Mouse (Mus musculus) bone marrow macrophage, adult 2 months (primary cell): ENCODE measurements at regions not wholly inside any gene's neighbourhood (a gene's known extent, or its start where the extent isn't known, plus 50 kb on each side); places are given as distances from the start of the nearest gene placed in this dataset.

Source experiments
- H3K27ac ChIP-seq: 2 replicates; pipeline ENCODE4 v1.5.1; 2012; ENCODE audit warnings: low read depth, low read length; ENCODE audit not compliant: insufficient read depth
- H3K4me1 ChIP-seq: 2 replicates; pipeline ENCODE4 v1.6.1; 2012; ENCODE audit warnings: low read length; ENCODE audit not compliant: control insufficient read depth, insufficient read depth
- H3K4me3 ChIP-seq: 2 replicates; pipeline ENCODE4 v1.5.1; 2012; ENCODE audit warnings: mild to moderate bottlenecking, low read length, moderate library complexity; ENCODE audit not compliant: insufficient read depth
- CTCF ChIP-seq: IDR thresholded peaks from 2 replicates; pipeline ENCODE4 v1.5.1; 2012; ENCODE audit warnings: low read depth, mild to moderate bottlenecking, low read length, moderate library complexity
- POLR2A ChIP-seq: IDR thresholded peaks from 2 replicates; pipeline ENCODE4 v1.6.1; 2012; ENCODE audit warnings: mild to moderate bottlenecking, low read depth, low read length, borderline replicate concordance

- TF ChIP-seq POLR2A, result no peak
- TF ChIP-seq CTCF, result no peak
- no peak overlapping the region for H3K4me3 ChIP-seq
- no peak overlapping the region for H3K27ac ChIP-seq
- H3K4me1 ChIP-seq, result no peaks in the 10 kb centered on the region
These were observed 414.9 kb upstream of the Hs6st1 start for GRCm38 (mm10) chr1:35653119-35653956.

DNA sequence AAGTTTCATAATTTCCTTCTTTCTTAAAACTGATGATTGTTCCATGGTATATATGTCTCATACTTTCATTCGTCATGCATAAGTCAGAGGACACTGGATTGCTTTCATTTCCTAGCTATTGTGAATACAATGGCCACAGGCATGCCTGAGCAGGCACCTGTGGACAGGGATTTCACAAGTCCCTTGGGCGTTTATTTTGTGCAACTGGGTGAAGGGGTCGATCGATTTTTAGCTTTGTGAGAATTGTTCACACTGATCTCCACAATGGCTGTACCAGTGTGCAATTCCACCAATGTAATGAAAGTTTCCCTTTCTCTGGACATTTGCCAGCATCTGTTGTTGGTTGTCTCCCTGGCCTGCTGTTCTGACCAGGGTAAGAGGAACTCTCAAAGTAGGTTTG is 405.2 kb upstream of the Hs6st1 start:
- Histone ChIP-seq H3K4me1 (no peaks in the 10 kb centered on the region), H3K27ac (no peak overlapping the region), H3K4me3 (no peak overlapping the region)
- TF ChIP-seq CTCF, result no peak
- TF ChIP-seq POLR2A, result no peak

DNA sequence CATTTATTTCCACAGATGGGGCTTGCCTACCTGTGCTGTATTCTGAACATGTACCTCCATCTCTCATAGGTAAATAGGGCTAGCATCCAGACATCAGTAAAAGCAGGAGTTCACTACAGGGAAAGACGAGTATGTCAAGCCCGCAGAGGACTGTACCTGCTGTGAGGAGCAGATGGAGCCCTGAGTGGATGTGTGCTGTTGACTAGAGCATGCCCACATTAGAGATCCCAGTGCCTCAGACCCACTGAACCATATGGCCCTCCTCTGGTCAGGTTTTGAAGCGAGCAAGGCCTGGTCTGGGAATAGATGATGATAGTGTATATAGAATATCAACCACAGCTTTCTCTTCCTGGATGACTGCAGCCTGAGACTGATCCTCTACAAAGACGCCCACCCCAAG is 394.7 kb upstream of the Hs6st1 start:
- TF ChIP-seq CTCF (no peak), POLR2A (no peak)
- H3K4me1 ChIP-seq, result no peaks in the 10 kb centered on the region
- no peak overlapping the region for H3K27ac ChIP-seq
- no peak overlapping the region for H3K4me3 ChIP-seq

DNA sequence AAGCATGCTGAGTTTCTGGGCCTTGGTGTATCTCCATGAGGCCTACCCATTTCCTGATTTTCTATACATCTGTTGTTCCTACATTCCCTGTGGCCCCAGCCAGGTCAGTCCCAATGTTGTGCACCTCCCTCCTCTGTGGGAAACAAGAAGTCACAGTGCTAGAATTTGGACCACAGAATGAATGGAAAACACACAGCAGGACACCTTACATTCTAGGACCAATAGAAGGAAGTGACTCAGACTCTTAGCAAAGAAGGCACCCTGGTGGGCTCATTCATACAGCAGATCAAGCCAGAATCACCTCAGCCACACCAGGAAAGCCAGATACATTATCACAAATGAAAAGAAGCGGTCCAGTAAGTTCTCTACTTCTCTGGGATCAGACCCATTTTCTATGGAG is 394.2 kb upstream of the Hs6st1 start:
- TF ChIP-seq POLR2A, result no peak
- no peak for TF ChIP-seq CTCF
- Histone ChIP-seq H3K27ac (no peak overlapping the region), H3K4me1 (no peaks in the 10 kb centered on the region), H3K4me3 (no peak overlapping the region)

DNA sequence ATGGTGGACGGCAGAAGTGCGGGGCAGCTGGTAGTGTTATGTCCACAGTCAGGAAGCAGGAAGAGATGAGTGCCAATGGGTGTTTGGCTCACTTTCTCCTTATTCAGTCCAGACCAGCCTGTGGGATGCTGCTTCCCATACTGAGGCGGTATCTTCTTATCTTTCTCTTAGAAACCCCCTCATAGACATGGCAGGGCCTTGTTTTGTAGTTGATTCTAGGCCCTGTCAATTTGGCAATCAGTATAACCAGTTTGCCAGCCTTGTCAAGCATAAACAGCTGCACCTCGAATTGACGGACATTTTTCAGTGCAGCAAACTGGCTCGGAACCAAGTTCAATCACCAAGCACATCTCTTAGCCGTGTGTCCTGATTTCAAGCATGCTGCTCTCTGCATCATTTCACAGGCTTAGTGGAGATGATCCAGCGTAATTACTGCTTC is 385.7 kb upstream of the Hs6st1 start:
- TF ChIP-seq POLR2A (no peak), CTCF (no peak)
- H3K4me3 ChIP-seq, result no peak overlapping the region

DNA sequence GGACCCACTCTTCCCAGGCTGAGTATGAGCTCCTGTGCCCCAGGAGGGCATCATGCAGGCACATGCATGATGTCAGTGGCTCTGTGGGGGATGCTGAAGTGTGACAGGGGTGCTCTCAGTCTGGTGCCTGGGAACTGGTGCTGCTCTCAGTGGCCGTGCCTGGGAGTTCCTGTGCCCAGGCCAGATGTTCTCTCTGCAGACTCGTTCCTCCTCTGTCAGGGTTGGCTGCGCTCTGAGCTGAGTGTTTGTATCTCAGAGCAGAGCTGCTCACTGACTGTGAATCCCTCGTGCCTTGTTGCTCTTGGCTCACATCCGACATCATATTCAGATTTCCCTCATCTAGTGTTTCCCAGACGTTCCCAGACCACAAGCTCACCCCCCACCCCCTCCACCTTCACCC is 382.5 kb upstream of the Hs6st1 start:
- Histone ChIP-seq H3K4me3 (no peak overlapping the region), H3K4me1 (no peaks in the 10 kb centered on the region), H3K27ac (no peak overlapping the region)
- TF ChIP-seq POLR2A, result no peak
- no peak for TF ChIP-seq CTCF

More for the DNA sequence above, 385.7 kb upstream of the Hs6st1 start:
- H3K27ac ChIP-seq, result no peak overlapping the region
- no peaks in the 10 kb centered on the region for H3K4me1 ChIP-seq

GRCm38 (mm10) chr1:35694349-35694748 is 373.9 kb upstream of the Hs6st1 start:
- no peak overlapping the region for H3K27ac ChIP-seq
- no peak for TF ChIP-seq POLR2A
- H3K4me1 ChIP-seq, result no peaks in the 10 kb centered on the region
- H3K4me3 ChIP-seq, result no peak overlapping the region

DNA sequence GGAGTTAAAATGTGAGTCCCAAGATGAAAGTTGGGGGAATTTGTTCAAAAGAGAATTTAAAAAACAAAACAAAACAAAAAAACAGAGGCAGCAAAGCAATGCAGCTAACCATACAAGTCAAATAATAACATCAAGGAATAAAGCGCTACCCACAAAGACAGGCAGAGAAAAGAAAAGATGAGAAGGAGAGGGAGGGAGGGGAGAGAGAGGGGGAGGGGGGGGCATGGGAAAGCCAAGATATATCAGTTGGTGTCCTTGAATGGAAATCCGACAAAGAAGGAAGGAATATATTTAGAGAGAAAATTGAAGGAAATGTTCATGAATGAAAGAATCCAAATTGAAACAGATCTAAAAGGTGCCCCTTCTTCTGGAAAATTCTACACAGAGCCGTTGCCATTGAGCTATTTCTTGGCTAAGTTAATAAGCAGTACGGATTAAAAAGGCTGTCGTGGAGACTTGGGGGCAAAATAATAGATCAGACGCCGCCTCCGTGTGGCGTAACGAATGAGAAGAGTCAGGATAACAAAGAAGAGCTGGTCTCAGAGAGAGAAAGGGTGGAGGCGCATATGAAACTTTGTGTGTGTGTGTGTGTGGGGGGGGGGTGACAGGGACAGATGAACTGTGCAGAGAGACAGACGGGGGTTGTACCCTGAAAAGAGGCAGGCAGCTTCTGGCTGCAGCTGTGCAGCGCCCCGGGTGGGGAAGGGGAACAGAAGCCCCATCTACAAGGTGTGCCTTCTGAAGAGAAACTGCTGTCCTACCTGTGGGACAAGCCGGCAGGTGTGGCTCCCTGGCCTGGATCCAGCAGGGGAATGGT is 373.2 kb upstream of the Hs6st1 start:
- Histone ChIP-seq H3K4me3 (no peak overlapping the region), H3K27ac (no peak overlapping the region), H3K4me1 (no peaks in the 10 kb centered on the region)
- TF ChIP-seq CTCF (no peak), POLR2A (no peak)

GRCm38 (mm10) chr1:35697218-35697617 is 371.0 kb upstream of the Hs6st1 start:
- no peak for TF ChIP-seq CTCF
- no peak for TF ChIP-seq POLR2A
- Histone ChIP-seq H3K4me1 (no peaks in the 10 kb centered on the region), H3K4me3 (no peak overlapping the region), H3K27ac (no peak overlapping the region)

- no peaks in the 10 kb centered on the region for H3K4me1 ChIP-seq
- TF ChIP-seq CTCF (no peak), POLR2A (no peak)
- no peak overlapping the region for H3K4me3 ChIP-seq
- no peak overlapping the region for H3K27ac ChIP-seq
These were observed 370.2 kb upstream of the Hs6st1 start for GRCm38 (mm10) chr1:35697834-35698500.
